Mouse (Mus musculus) kidney, adult 2 months (tissue): ENCODE measurements around the gene Fgf15. TPM values are rescaled to one million over a fixed set of nuclear protein-coding genes. Genes with fewer than 3 reads are reported as not detected.
A peak's percentile ranks its signal among the peaks of the same experiment; 100 is the strongest.

ENCODE experiments used
- DNase-seq: peaks from one replicate; pipeline ENCODE4 v3.0.0; 2021
- H3K27ac ChIP-seq: fragments of 200-500 bp; 2 replicates; pipeline ENCODE4 v1.5.1; 2012; ENCODE audit warnings: low read depth, low read length, control low read depth, inconsistent platforms; ENCODE audit not compliant: insufficient read depth
- H3K27me3 ChIP-seq: fragments of 200-500 bp; replicated peaks from 2 replicates; pipeline ENCODE4 v1.6.1; 2012; ENCODE audit warnings: mild to moderate bottlenecking, moderate library complexity, low read length, inconsistent platforms; ENCODE audit not compliant: control insufficient read depth, insufficient read depth
- H3K36me3 ChIP-seq: fragments of 200-500 bp; 2 replicates; pipeline ENCODE4 v1.6.1; 2012; ENCODE audit warnings: mild to moderate bottlenecking, moderate library complexity, low read length, inconsistent platforms; ENCODE audit not compliant: control insufficient read depth, insufficient read depth
- H3K4me1 ChIP-seq: fragments of 200-500 bp; 2 replicates; pipeline ENCODE4 v1.6.1; 2011; ENCODE audit warnings: low read length; ENCODE audit not compliant: control insufficient read depth, insufficient read depth
- H3K4me3 ChIP-seq: fragments of 200-500 bp; 2 replicates; pipeline ENCODE4 v1.5.1; 2011; ENCODE audit warnings: mild to moderate bottlenecking, low read depth, low read length, control low read depth; ENCODE audit not compliant: insufficient read depth
- CTCF ChIP-seq: fragments of 200-500 bp; conservative IDR thresholded peaks from 2 replicates; pipeline ENCODE4 v1.5.1; 2011; ENCODE audit warnings: low read depth, mild to moderate bottlenecking, control low read depth, low read length, moderate library complexity, mixed read lengths; ENCODE audit not compliant: insufficient read depth, insufficient read length
- POLR2A ChIP-seq: fragments of 200-500 bp; IDR thresholded peaks from one replicate; pipeline ENCODE4 v1.6.1; 2011; ENCODE audit warnings: low read depth, low read length, control low read depth
- WGBS: fragments of 180-500 bp; shearing (Covaris S2); methylation state at CpG from one replicate; pipeline ENCODE4 v1.1.7; 2018; 5-methylcytosine and 5-hydroxymethylcytosine counted together
- polyA plus RNA-seq: library from polyadenylated mRNA; depleted of rRNA; stranded (reverse); fragments of >200 nt; gene quantifications from 2 replicates; pipeline ENCODE4 v1.2.3, GENCODE M21; 2012

Fgf15 gene
- polyA plus RNA-seq, 1 experiment: not detected

DNA sequence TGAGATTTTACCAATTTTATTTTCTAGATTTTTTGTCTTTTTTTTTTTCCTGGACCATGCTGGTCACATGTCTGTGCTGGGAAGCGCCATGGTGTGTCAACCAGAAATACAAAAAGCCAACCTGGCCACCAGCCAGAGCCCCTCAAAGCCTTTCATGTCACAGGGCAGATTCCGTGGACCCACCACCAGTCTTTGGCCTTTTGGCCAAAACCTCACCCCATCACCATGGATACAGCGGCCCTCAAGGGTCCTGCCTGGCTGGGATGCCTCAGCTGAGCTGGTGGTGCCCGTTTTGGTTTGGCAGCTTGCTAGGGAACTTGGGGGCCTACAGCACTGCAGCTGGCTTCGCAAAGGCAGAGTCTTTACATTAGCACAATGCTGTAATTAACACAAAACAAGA lies 33.6 kb downstream of the Fgf15 start:
- H3K4me3 ChIP-seq: no peak overlapping the region
- no peaks in the 10 kb centered on the region for H3K27me3 ChIP-seq
- no peak for DNase-seq
- peak; percentile 9 for TF ChIP-seq POLR2A
- no peak for TF ChIP-seq CTCF
- H3K27ac ChIP-seq: no peak overlapping the region
- WGBS: 71% methylated on average over 5 of the region's 5 CpGs
- no peaks in the 10 kb centered on the region for H3K36me3 ChIP-seq
- peaks cover 19% of the 10 kb centered on the region for H3K4me1 ChIP-seq

DNA sequence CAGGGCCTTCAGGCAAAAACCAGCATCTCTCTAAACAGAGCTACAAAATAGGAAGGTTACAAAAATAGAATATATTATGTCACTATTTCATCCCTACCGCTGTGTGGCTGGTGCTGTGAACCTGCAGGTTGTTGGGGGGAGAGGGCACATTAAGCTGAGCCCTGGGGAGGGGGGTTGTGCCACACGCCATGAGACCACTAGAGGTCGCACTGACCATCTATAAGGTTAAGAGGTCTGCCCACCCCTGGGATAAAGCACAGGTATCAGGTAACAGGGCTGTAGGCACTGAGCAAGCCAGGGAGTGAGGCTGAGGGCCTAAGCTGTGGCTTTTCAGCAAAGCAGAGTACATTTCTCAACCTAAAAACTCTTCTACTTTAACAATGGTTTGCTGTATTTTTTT lies 35.4 kb downstream of the Fgf15 start:
- no peak overlapping the region for H3K27ac ChIP-seq
- TF ChIP-seq CTCF: peak; percentile 52; the same call in 1 of the 2 replicates
- no peak for TF ChIP-seq POLR2A
- no peaks in the 10 kb centered on the region for H3K36me3 ChIP-seq
- no peak for DNase-seq
- 31% methylated on average over 3 of the region's 3 CpGs for WGBS
- no peak overlapping the region for H3K4me3 ChIP-seq
- peaks cover 19% of the 10 kb centered on the region for H3K4me1 ChIP-seq
- H3K27me3 ChIP-seq: no peaks in the 10 kb centered on the region

DNA sequence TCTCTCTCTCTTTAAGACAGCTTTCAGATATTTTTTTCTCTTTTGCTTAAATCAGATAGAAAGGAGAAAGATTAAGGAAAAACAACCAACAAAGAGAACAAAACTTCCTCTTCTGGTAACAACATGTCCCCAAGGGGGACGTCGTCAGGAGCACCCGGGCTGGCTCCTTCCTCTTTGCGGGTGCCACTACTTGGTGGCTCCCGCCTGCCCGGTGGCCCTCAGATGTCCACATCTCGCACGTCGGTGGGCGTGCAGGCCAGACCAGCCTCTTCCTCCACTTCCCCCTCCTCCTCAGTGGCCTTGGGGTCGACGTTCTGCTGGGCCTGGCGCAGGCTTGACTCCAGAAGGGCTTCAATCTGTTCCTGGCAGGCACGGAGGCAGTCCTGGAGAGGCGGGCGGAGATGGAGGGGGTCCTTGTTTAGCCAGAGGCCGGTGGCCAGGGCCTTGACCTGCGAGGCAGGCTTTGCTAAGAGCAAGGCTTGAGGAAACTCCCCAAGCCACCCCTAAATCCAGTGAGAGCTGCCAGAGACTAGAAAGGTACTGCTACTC lies 36.1 kb downstream of the Fgf15 start:
- no peak overlapping the region for H3K27ac ChIP-seq
- H3K27me3 ChIP-seq: no peaks in the 10 kb centered on the region
- no peaks in the 10 kb centered on the region; the same call in 1 of the 2 replicates for H3K36me3 ChIP-seq
- no peak overlapping the region for H3K4me3 ChIP-seq
- no peak for DNase-seq
- TF ChIP-seq POLR2A (no peak), CTCF (no peak)
- peaks cover 20% of the 10 kb centered on the region for H3K4me1 ChIP-seq
- 67% methylated on average over 18 of the region's 18 CpGs for WGBS

DNA sequence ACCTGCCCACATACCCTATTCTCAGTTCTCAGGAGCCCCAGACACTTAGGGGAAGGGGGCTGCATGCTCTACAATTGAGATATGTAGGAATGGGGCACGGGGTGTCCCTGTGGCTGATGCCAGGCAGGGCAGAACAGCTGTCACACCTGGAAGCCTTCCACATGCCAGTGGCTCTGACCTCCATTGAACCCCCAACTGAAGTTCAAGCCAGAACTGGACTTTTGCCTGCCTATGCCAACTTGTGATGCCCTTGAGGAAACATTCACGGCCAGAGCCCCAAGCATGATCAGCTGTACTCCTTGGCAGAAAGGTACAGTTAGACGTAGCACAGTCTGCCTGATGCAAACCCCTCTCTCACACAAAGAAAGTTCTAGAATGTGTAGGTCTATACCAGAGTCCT lies 37.0 kb downstream of the Fgf15 start:
- Histone ChIP-seq H3K27me3 (no peaks in the 10 kb centered on the region), H3K36me3 (no peaks in the 10 kb centered on the region; the same call in 1 of the 2 replicates), H3K4me3 (no peak overlapping the region), H3K4me1 (peaks cover 11% of the 10 kb centered on the region), H3K27ac (no peak overlapping the region)
- peak; percentile 86 for DNase-seq
- TF ChIP-seq POLR2A (no peak), CTCF (no peak)
- WGBS: 29% methylated on average over 3 of the region's 3 CpGs

DNA sequence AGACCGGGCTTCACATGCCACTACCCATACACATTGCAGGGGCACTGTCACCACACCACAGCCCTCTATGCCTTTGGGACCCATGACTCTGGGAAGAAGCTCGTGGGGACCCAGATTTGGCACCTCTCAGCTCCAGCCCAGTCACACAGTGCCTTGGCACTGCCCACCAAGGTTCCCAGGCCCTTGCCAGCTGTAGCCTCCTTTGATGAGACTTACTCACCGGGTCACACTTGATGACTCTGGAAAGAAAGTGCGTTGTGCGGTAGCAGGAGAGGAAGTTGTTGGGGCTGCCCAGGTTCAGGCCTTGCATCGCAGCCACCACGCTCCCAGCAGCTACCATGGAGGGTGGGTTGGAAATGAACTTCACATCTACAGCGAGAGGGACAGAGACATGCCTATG lies 37.5 kb downstream of the Fgf15 start:
- Histone ChIP-seq H3K4me1 (peaks cover 8% of the 10 kb centered on the region; the same call in 1 of the 2 replicates), H3K27me3 (no peaks in the 10 kb centered on the region), H3K36me3 (no peaks in the 10 kb centered on the region; the same call in 1 of the 2 replicates), H3K27ac (no peak overlapping the region), H3K4me3 (no peak overlapping the region)
- no peak for TF ChIP-seq POLR2A
- TF ChIP-seq CTCF: no peak
- DNase-seq: no peak
- WGBS: 59% methylated on average over 8 of the region's 8 CpGs

DNA sequence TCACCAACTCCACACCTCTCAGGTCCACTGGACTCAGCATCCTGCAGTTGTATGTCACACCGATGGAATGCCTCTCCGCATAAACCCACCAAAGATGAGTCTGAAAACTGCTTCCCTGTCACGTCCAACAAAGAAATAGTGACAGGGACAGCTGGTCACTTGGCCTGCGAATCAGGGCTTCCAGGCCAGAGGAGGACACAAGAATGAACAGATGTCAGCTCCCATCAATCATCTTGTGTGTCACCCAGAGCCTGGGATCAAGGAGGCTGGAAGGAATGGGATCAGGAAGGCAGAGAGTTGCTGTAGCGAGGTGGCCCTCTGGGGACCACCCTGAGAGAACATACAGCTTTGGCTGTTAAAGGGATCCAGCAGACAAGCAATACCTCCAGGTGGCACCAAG lies 38.6 kb downstream of the Fgf15 start:
- no peaks in the 10 kb centered on the region; the same call in 1 of the 2 replicates for H3K36me3 ChIP-seq
- 72% methylated on average over 5 of the region's 5 CpGs for WGBS
- DNase-seq: no peak

DNA sequence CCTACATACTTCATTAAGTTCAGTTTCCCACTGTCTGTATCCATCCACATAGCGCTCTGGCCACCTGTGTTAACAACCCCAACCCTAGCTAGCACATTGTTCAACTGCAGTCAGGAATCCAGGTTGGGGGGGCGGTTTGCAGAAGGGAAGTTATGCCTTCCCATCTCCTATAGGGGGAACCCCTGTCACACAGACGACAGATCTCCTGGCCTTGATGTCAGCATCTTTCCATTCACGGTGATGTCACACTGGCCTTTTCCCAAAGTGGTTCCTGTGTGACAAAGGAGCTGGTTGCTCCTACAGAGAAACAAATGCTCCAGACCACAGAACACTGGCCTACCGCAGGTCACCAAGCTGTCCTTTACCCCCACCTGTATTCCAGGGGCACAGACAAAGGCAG lies 39.2 kb downstream of the Fgf15 start:
- TF ChIP-seq POLR2A (no peak), CTCF (peak; percentile 60)
- H3K36me3 ChIP-seq: no peaks in the 10 kb centered on the region; the same call in 1 of the 2 replicates
- no peak overlapping the region for H3K27ac ChIP-seq
- WGBS: 41% methylated on average over 5 of the region's 5 CpGs
- peaks cover 8% of the 10 kb centered on the region; the same call in 1 of the 2 replicates for H3K4me1 ChIP-seq
- H3K27me3 ChIP-seq: no peaks in the 10 kb centered on the region
- H3K4me3 ChIP-seq: no peak overlapping the region
- DNase-seq: peak; percentile 43

More for the DNA sequence above, 38.6 kb downstream of the Fgf15 start:
- no peak overlapping the region for H3K27ac ChIP-seq
- H3K4me3 ChIP-seq: no peak overlapping the region
- no peak for TF ChIP-seq CTCF
- TF ChIP-seq POLR2A: no peak
- no peaks in the 10 kb centered on the region for H3K27me3 ChIP-seq
- peaks cover 8% of the 10 kb centered on the region; the same call in 1 of the 2 replicates for H3K4me1 ChIP-seq
